ENCODE assay signal across 13 mouse cellular contexts in the genomic region with DNA sequence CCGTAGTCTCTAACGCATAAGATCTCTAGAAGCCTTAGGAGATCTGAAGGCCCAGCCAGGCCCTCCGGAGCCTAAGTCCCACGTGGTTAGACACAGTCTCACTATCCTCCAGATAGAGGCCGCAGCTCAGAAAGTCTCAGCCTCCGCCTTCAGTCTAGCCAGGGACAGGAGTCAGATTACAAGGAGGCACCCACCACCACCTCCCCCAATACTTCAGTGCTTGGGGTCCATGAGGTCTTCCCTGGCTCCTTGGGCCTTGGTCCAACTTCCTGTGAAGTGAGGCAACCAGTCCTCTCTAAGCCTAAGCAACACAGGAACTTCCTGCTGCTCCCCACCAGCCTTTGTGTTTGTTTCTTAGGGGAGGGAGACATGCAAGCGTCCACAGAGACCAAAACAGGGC. TPM values are rescaled to one million over a fixed set of nuclear protein-coding genes. Genes with fewer than 3 reads are reported as not detected.
DNase-seq lines count a peak whose midpoint lies in the region; ATAC-seq and TF ChIP-seq lines count a peak whose summit lies in the region.
"Had no signal": no experiment of that assay in that cellular context is flagged by ENCODE, and none has a peak within 500 bp of the region (broad histone marks: within the 10 kb centered on the region; RNA-seq: fewer than 3 reads in every experiment).

No protein-coding gene starts in this region.

- DNase-seq in embryo, embryonic 10.5 days (ENCODE audit: low spot score): peak; percentile 27
- no peak for DNase-seq in embryo, embryonic 10 days (ENCODE audit: low spot score)
- DNase-seq in hindbrain, embryonic 10.5 days (ENCODE audit: low spot score): no peak
- no peak for DNase-seq in hindbrain, embryonic 14.5 days (ENCODE audit: low spot score)
- peak; percentile 28 for DNase-seq in lung, postnatal 0 days (ENCODE audit: low spot score)
- no peak for DNase-seq in lung, adult 2 months
- DNase-seq in lung, postnatal 36 days: peak; percentile 13
- no peak for DNase-seq in right cerebral cortex, adult 18-20 months

- WGBS in hindbrain, embryonic 10.5 days: 60% methylated on average over 7 of the region's 7 CpGs
- WGBS in hindbrain, embryonic 14.5 days: 62% methylated on average over 7 of the region's 7 CpGs
- WGBS in lung, postnatal 0 days: 44% methylated on average over 7 of the region's 7 CpGs
- 52% methylated on average over 7 of the region's 7 CpGs for WGBS in lung, adult 2 months

- no peak for TF ChIP-seq EP300 in lung, postnatal 0 days (IDR thresholded peaks at IDR 0.05)

- H3K36me3 ChIP-seq in hindbrain, embryonic 10.5 days: no peaks in the 10 kb centered on the region
- H3K36me3 ChIP-seq in hindbrain, embryonic 14.5 days (replicated peaks; ENCODE audit: control insufficient read depth, insufficient read depth): no peaks in the 10 kb centered on the region
- H3K36me3 ChIP-seq in lung, postnatal 0 days (ENCODE audit: insufficient read depth, low read length): no peaks in the 10 kb centered on the region
- H3K36me3 ChIP-seq: embryonic facial prominence, embryonic 15.5 days; heart, embryonic 12.5 days; liver, embryonic 12.5 days; midbrain, embryonic 12.5 days; neural tube, embryonic 13.5 days had no signal

- TF ChIP-seq POLR2A in lung, adult 2 months (IDR thresholded peaks at IDR 0.05; ENCODE audit: borderline replicate concordance, extremely low read depth, low read depth, low read length): no peak

- peaks cover 16% of the 10 kb centered on the region for H3K27me3 ChIP-seq in hindbrain, embryonic 10.5 days (ENCODE audit: insufficient read depth, poor library complexity, severe bottlenecking)
- H3K27me3 ChIP-seq in hindbrain, embryonic 14.5 days (ENCODE audit: control insufficient read depth, insufficient read depth, low read length): peaks cover 3% of the 10 kb centered on the region; the same call in 1 of the 2 replicates
- H3K27me3 ChIP-seq in lung, postnatal 0 days (replicated peaks; ENCODE audit: insufficient read depth, low read length): no peaks in the 10 kb centered on the region

- no peaks in the 10 kb centered on the region for H3K9me3 ChIP-seq in hindbrain, embryonic 10.5 days
- H3K9me3 ChIP-seq in hindbrain, embryonic 14.5 days (ENCODE audit: control insufficient read depth, low read length): no peaks in the 10 kb centered on the region
- no peaks in the 10 kb centered on the region for H3K9me3 ChIP-seq in lung, postnatal 0 days (ENCODE audit: low read length)
- H3K9me3 ChIP-seq: embryonic facial prominence, embryonic 15.5 days; heart, embryonic 12.5 days; liver, embryonic 12.5 days; midbrain, embryonic 12.5 days; neural tube, embryonic 13.5 days had no signal

- H3K4me2 ChIP-seq in hindbrain, embryonic 14.5 days (replicated peaks): no peak overlapping the region
- no peak overlapping the region for H3K4me2 ChIP-seq in lung, postnatal 0 days (replicated peaks; ENCODE audit: low read depth, low read length)
- H3K4me2 ChIP-seq: embryonic facial prominence, embryonic 15.5 days; heart, embryonic 12.5 days; liver, embryonic 12.5 days; midbrain, embryonic 12.5 days; neural tube, embryonic 13.5 days had no signal

- no peak for TF ChIP-seq CTCF in lung, postnatal 0 days (IDR thresholded peaks at IDR 0.05)
- no peak for TF ChIP-seq CTCF in lung, adult 2 months (IDR thresholded peaks at IDR 0.05; ENCODE audit: insufficient read depth, low read length)

- peak overlapping the region; percentile 62; the same call in 1 of the 2 replicates for H3K27ac ChIP-seq in hindbrain, embryonic 10.5 days
- no peak overlapping the region for H3K27ac ChIP-seq in hindbrain, embryonic 14.5 days
- H3K27ac ChIP-seq in lung, postnatal 0 days (ENCODE audit: low read length): no peak overlapping the region
- H3K27ac ChIP-seq: embryonic facial prominence, embryonic 15.5 days; liver, embryonic 12.5 days; midbrain, embryonic 12.5 days; neural tube, embryonic 13.5 days had no signal

- no peak for ATAC-seq in hindbrain, embryonic 14.5 days (ENCODE audit: low FRiP score)
- peak; percentile 53 for ATAC-seq in lung, postnatal 0 days

- H3K4me1 ChIP-seq in hindbrain, embryonic 10.5 days (replicated peaks): peaks cover 22% of the 10 kb centered on the region
- no peaks in the 10 kb centered on the region for H3K4me1 ChIP-seq in hindbrain, embryonic 14.5 days (replicated peaks; ENCODE audit: control insufficient read depth, insufficient read depth, low read length)
- peaks cover 4% of the 10 kb centered on the region; the same call in 1 of the 2 replicates for H3K4me1 ChIP-seq in lung, postnatal 0 days (ENCODE audit: insufficient read depth, low read depth, low read length)
- H3K4me1 ChIP-seq in lung, adult 2 months (ENCODE audit: control insufficient read depth, insufficient read depth, low read length): no peaks in the 10 kb centered on the region
- H3K4me1 ChIP-seq: liver, embryonic 12.5 days; neural tube, embryonic 13.5 days had no signal

- H3K4me3 ChIP-seq in hindbrain, embryonic 10.5 days: no peak overlapping the region
- H3K4me3 ChIP-seq in hindbrain, embryonic 14.5 days (replicated peaks; ENCODE audit: low read length): no peak overlapping the region
- H3K4me3 ChIP-seq in lung, postnatal 0 days (ENCODE audit: low read depth, low read length): no peak overlapping the region
- no peak overlapping the region for H3K4me3 ChIP-seq in lung, adult 2 months (replicated peaks; ENCODE audit: extremely low read depth, low read depth, low read length)
- H3K4me3 ChIP-seq: embryonic facial prominence, embryonic 15.5 days; heart, embryonic 12.5 days; liver, embryonic 12.5 days; midbrain, embryonic 12.5 days; neural tube, embryonic 13.5 days had no signal

- H3K9ac ChIP-seq in hindbrain, embryonic 14.5 days: no peak overlapping the region
- H3K9ac ChIP-seq in lung, postnatal 0 days (replicated peaks; ENCODE audit: low read depth): no peak overlapping the region
- H3K9ac ChIP-seq: embryonic facial prominence, embryonic 15.5 days; heart, embryonic 12.5 days; liver, embryonic 12.5 days; midbrain, embryonic 12.5 days; neural tube, embryonic 13.5 days had no signal

RNA-seq across cellular contexts. Expression of a gene that starts 11.0 kb away (rescaled TPM):
- 0.65 and 0.68 TPM in 2 replicates for polyA plus RNA-seq in hindbrain, embryonic 10.5 days (2016; fragmentation: Nextera tagmentation; extraction: Ambion mirVana)
- 1.7 and 2.4 TPM in 2 replicates for polyA plus RNA-seq in hindbrain, embryonic 14.5 days (2014; fragmentation: Nextera tagmentation; extraction: Ambion mirVana)
- 0.54 and 0.56 TPM in 2 replicates for polyA plus RNA-seq in lung, postnatal 0 days (2015; fragmentation: Nextera tagmentation; extraction: Ambion mirVana)
- 4.8 and 5.1 TPM in 2 replicates for polyA plus RNA-seq in lung, adult 2 months (2012; rRNA removed)
- polyA plus RNA-seq: liver, embryonic 12.5 days had no signal

RNA-seq across cellular contexts. Expression of a gene that starts 43.2 kb away (rescaled TPM):
- polyA plus RNA-seq in hindbrain, embryonic 10.5 days (2016; fragmentation: Nextera tagmentation; extraction: Ambion mirVana): 0.31 and 0.68 TPM in 2 replicates
- 0.23 and 0.65 TPM in 2 replicates for polyA plus RNA-seq in hindbrain, embryonic 14.5 days (2014; fragmentation: Nextera tagmentation; extraction: Ambion mirVana)
- 0.06 and 0.07 TPM in 2 replicates for polyA plus RNA-seq in lung, postnatal 0 days (2015; fragmentation: Nextera tagmentation; extraction: Ambion mirVana)
- polyA plus RNA-seq in lung, adult 2 months (2012; rRNA removed): 0.09 and 0.12 TPM in 2 replicates

Comparison
In these comparisons a context has a peak if more than half of its experiments do, and no peak if none do; other contexts are left out.
1. DNase-seq: peak in embryo, embryonic 10.5 days (single experiment), lung, postnatal 0 days (single experiment) and lung, postnatal 36 days (single experiment); none in embryo, embryonic 10 days (single experiment), hindbrain, embryonic 10.5 days (single experiment), hindbrain, embryonic 14.5 days (single experiment), lung, adult 2 months (single experiment) and right cerebral cortex, adult 18-20 months (single experiment).